Mouse (Mus musculus) embryonic fibroblast, embryonic 13.5 days (primary cell): ENCODE results near the gene Olfr1307.

ENCODE experiments used
- CTCF ChIP-seq: IDR thresholded peaks from 2 replicates; pipeline ENCODE4 v1.5.1; 2011; ENCODE audit warnings: mild to moderate bottlenecking, control low read depth, low read length, moderate library complexity, borderline replicate concordance; ENCODE audit not compliant: insufficient read depth
- POLR2A ChIP-seq: IDR thresholded peaks from 2 replicates; pipeline ENCODE4 v1.6.1; 2011; ENCODE audit warnings: low read depth, mild to moderate bottlenecking, control low read depth, low read length, moderate library complexity

DNA sequence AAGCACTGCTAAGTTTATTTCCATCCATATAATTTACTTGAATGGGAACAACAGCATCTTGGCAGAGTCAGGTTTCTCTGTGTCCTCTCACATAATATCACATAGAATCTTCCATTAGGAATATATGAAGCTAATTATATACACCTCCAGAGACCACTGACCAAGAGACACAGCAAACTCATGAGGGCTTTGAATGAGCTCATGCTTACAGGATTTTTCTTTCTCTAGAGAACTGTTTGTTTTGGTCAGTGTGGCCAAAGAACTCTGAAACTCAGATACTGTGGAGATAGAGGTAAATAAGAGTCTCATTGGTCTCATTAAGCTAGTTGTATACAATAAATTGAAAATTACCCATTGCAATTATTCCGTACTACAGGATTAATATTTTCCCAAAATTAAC, 33.1 kb downstream of the Olfr1307 start, which contains the start of gene Olfr1306:
- no peak for TF ChIP-seq CTCF
- no peak for TF ChIP-seq POLR2A
